Mouse (Mus musculus) midbrain, postnatal 0 days (tissue): ENCODE measurements around the gene Catip. TPM values are rescaled to one million over a fixed set of nuclear protein-coding genes. Genes with fewer than 3 reads are reported as not detected.
A peak's percentile ranks its signal among the peaks of the same experiment; 100 is the strongest.

Experiments used
- ATAC-seq: fragments of 200-750 bp; cut with Nextera tagmentation; 2 replicates; pipeline ENCODE4 v1.8.0; 2017; ENCODE audit warnings: moderate number of reproducible peaks, mild to moderate bottlenecking, moderate TSS enrichment, moderate library complexity; ENCODE audit not compliant: low FRiP score
- DNase-seq: peaks from one replicate; pipeline ENCODE4 v3.0.0-alpha.2; 2015; ENCODE audit warnings: low spot score
- H3K27ac ChIP-seq: fragments of 300-500 bp; sonication (generic); 2 replicates; pipeline ENCODE4 v1.5.1; 2014; ENCODE audit warnings: low read depth, mild to moderate bottlenecking, low read length, mixed read lengths
- H3K27me3 ChIP-seq: fragments of 300-500 bp; sonication (generic); 2 replicates; pipeline ENCODE4 v1.6.1; 2014; ENCODE audit warnings: low read length, control low read depth, mixed read lengths; ENCODE audit not compliant: insufficient read depth
- H3K36me3 ChIP-seq: fragments of 300-500 bp; sonication (generic); 2 replicates; pipeline ENCODE4 v1.6.1; 2014; ENCODE audit warnings: low read length, control low read depth, mixed read lengths; ENCODE audit not compliant: insufficient read depth
- H3K4me1 ChIP-seq: fragments of 300-500 bp; sonication (generic); 2 replicates; pipeline ENCODE4 v1.6.1; 2014; ENCODE audit warnings: mild to moderate bottlenecking, control low read depth, antibody characterized with exemption, low read length, mixed read lengths; ENCODE audit not compliant: insufficient read depth
- H3K4me2 ChIP-seq: fragments of 300-500 bp; sonication (generic); 2 replicates; pipeline ENCODE4 v1.6.1; 2014; ENCODE audit warnings: low read depth, mild to moderate bottlenecking, low read length, mixed read lengths; ENCODE audit not compliant: poor library complexity, severe bottlenecking
- H3K4me3 ChIP-seq: fragments of 300-500 bp; sonication (generic); 2 replicates; pipeline ENCODE4 v1.5.1; 2014; ENCODE audit warnings: low read depth, mild to moderate bottlenecking, low read length, moderate library complexity
- H3K9ac ChIP-seq: fragments of 300-500 bp; sonication (generic); replicated peaks from 2 replicates; pipeline ENCODE4 v1.6.1; 2014; ENCODE audit warnings: mild to moderate bottlenecking, low read length, moderate library complexity, mixed read lengths; ENCODE audit not compliant: poor library complexity, severe bottlenecking
- H3K9me3 ChIP-seq: fragments of 300-500 bp; sonication (generic); 2 replicates; pipeline ENCODE4 v1.6.1; 2016; ENCODE audit warnings: low read length, control low read depth
- CTCF ChIP-seq: IDR thresholded peaks from 2 replicates; pipeline ENCODE4 v1.5.1; 2016; ENCODE audit warnings: antibody characterized with exemption, mild to moderate bottlenecking
- WGBS: fragments of 180-500 bp; shearing (Covaris S2); extraction: QIAGEN DNeasy Blood & Tissue Kit; methylation state at CpG from one replicate; pipeline ENCODE4 v1.1.7; 2014; 5-methylcytosine and 5-hydroxymethylcytosine counted together
- polyA plus RNA-seq: library from polyadenylated mRNA; unstranded; fragments of >200 nt; fragmentation: Nextera tagmentation; extraction: Ambion mirVana; gene quantifications from 2 replicates; pipeline ENCODE4 v1.2.1, GENCODE M21; 2015
- total RNA-seq: library from RNA; depleted of rRNA; stranded (reverse); fragments of >200 nt; gene quantifications from 2 replicates; pipeline ENCODE4 v1.2.3, GENCODE M21; 2014

Catip gene
- total and polyA plus RNA-seq, 2 experiments from 2014 or later = 2.4 to 4.0 TPM

- H3K27me3 ChIP-seq = no peaks in the 10 kb centered on the region
- ATAC-seq (no peak), DNase-seq (no peak)
- H3K4me1 ChIP-seq = no peaks in the 10 kb centered on the region
- H3K36me3 ChIP-seq = no peaks in the 10 kb centered on the region
- no peak overlapping the region for H3K27ac ChIP-seq
- H3K4me2 ChIP-seq = no peak overlapping the region
- no peaks in the 10 kb centered on the region for H3K9me3 ChIP-seq
- WGBS = 93% methylated on average over 7 of the region's 7 CpGs
- H3K4me3 ChIP-seq = no peak overlapping the region
- H3K9ac ChIP-seq = no peak overlapping the region
- no peak for TF ChIP-seq CTCF
Observed at GRCm38 (mm10) chr1:74341898-74342297, 20.0 kb upstream of the Catip start.

- Histone ChIP-seq H3K27me3 (no peaks in the 10 kb centered on the region), H3K4me3 (no peak overlapping the region), H3K36me3 (peaks cover under 1% of the 10 kb centered on the region; the same call in 1 of the 2 replicates), H3K4me1 (no peaks in the 10 kb centered on the region), H3K9ac (no peak overlapping the region), H3K27ac (no peak overlapping the region), H3K9me3 (no peaks in the 10 kb centered on the region), H3K4me2 (no peak overlapping the region)
- TF ChIP-seq CTCF = no peak
- WGBS = 94% methylated on average over 1 of the region's 1 CpGs
- ATAC-seq = no peak
- no peak for DNase-seq
Observed at GRCm38 (mm10) chr1:74342308-74342707, 19.6 kb upstream of the Catip start.

GRCm38 (mm10) chr1:74343161-74343560 is 18.7 kb upstream of the Catip start:
- no peak overlapping the region for H3K4me2 ChIP-seq
- no peaks in the 10 kb centered on the region for H3K27me3 ChIP-seq
- no peak overlapping the region for H3K9ac ChIP-seq
- DNase-seq (no peak), ATAC-seq (no peak)
- H3K9me3 ChIP-seq = no peaks in the 10 kb centered on the region
- H3K27ac ChIP-seq = no peak overlapping the region
- no peak for TF ChIP-seq CTCF
- no peaks in the 10 kb centered on the region for H3K4me1 ChIP-seq
- H3K36me3 ChIP-seq = peaks cover 5% of the 10 kb centered on the region; the same call in 1 of the 2 replicates
- H3K4me3 ChIP-seq = no peak overlapping the region
- 71% methylated on average over 5 of the region's 5 CpGs for WGBS

- H3K4me2 ChIP-seq = no peak overlapping the region
- H3K27ac ChIP-seq = no peak overlapping the region
- peaks cover 5% of the 10 kb centered on the region for H3K36me3 ChIP-seq
- H3K4me1 ChIP-seq = no peaks in the 10 kb centered on the region
- H3K9me3 ChIP-seq = no peaks in the 10 kb centered on the region
- 67% methylated on average over 11 of the region's 11 CpGs for WGBS
- no peak for TF ChIP-seq CTCF
- no peak for ATAC-seq
- no peaks in the 10 kb centered on the region for H3K27me3 ChIP-seq
- H3K9ac ChIP-seq = no peak overlapping the region
- H3K4me3 ChIP-seq = no peak overlapping the region
- peak; percentile 14 for DNase-seq
Observed at GRCm38 (mm10) chr1:74344163-74344916, 17.6 kb upstream of the Catip start.

GRCm38 (mm10) chr1:74351185-74351769 is 10.6 kb upstream of the Catip start:
- no peak for TF ChIP-seq CTCF
- H3K4me3 ChIP-seq = no peak overlapping the region
- no peak overlapping the region for H3K4me2 ChIP-seq
- peaks cover 32% of the 10 kb centered on the region for H3K36me3 ChIP-seq
- no peaks in the 10 kb centered on the region for H3K27me3 ChIP-seq
- no peak overlapping the region for H3K27ac ChIP-seq
- 92% methylated on average over 13 of the region's 13 CpGs for WGBS
- H3K4me1 ChIP-seq = no peaks in the 10 kb centered on the region
- DNase-seq (no peak), ATAC-seq (no peak)
- no peak overlapping the region for H3K9ac ChIP-seq
- H3K9me3 ChIP-seq = no peaks in the 10 kb centered on the region

GRCm38 (mm10) chr1:74352532-74353096 is 9.3 kb upstream of the Catip start:
- H3K4me3 ChIP-seq = no peak overlapping the region
- no peak overlapping the region for H3K9ac ChIP-seq
- WGBS = 87% methylated on average over 5 of the region's 5 CpGs
- H3K27me3 ChIP-seq = no peaks in the 10 kb centered on the region
- H3K27ac ChIP-seq = no peak overlapping the region
- no peaks in the 10 kb centered on the region for H3K4me1 ChIP-seq
- H3K36me3 ChIP-seq = peaks cover 29% of the 10 kb centered on the region
- TF ChIP-seq CTCF = no peak
- DNase-seq (no peak), ATAC-seq (no peak)
- H3K4me2 ChIP-seq = no peak overlapping the region
- no peaks in the 10 kb centered on the region for H3K9me3 ChIP-seq
